Comparison of ENCODE assay signal across 8 mouse cellular contexts in genomic region chr7:34939262-34939951, GRCm38 (mm10). TPM values are rescaled to one million over a fixed set of nuclear protein-coding genes. Genes with fewer than 3 reads are reported as not detected.
DNase-seq lines count a peak whose midpoint lies in the region; ATAC-seq lines count a peak whose summit lies in the region.
"Had no signal": no experiment of that assay in that cellular context is flagged by ENCODE, and none has a peak within 500 bp of the region (broad histone marks: within the 10 kb centered on the region; RNA-seq: fewer than 3 reads in every experiment).

No protein-coding gene starts in this region.

- H3K27ac ChIP-seq in forebrain, embryonic 16.5 days (ENCODE audit: low read length) = peak overlapping the region; percentile 52; the same call in 1 of the 2 replicates
- peak overlapping the region; percentile 56; the same call in 1 of the 2 replicates for H3K27ac ChIP-seq in hindbrain, embryonic 16.5 days (ENCODE audit: low read depth, low read length)
- peak overlapping the region; percentile 77 for H3K27ac ChIP-seq in neural tube, embryonic 15.5 days (replicated peaks)

- no peak overlapping the region for H3K4me2 ChIP-seq in forebrain, embryonic 16.5 days (ENCODE audit: low read length)
- no peak overlapping the region for H3K4me2 ChIP-seq in hindbrain, embryonic 16.5 days (ENCODE audit: low read length)
- no peak overlapping the region for H3K4me2 ChIP-seq in neural tube, embryonic 15.5 days
- H3K4me2 ChIP-seq: liver, embryonic 13.5 days had no signal

- H3K9me3 ChIP-seq in forebrain, embryonic 16.5 days (ENCODE audit: control insufficient read depth, low read length) = peaks cover 6% of the 10 kb centered on the region; the same call in 1 of the 2 replicates
- H3K9me3 ChIP-seq in hindbrain, embryonic 16.5 days (ENCODE audit: control insufficient read depth, low read length) = 0 out of 2 replicates have a peak, but pooled peaks cover 3% of the 10 kb centered on the region
- H3K9me3 ChIP-seq in neural tube, embryonic 15.5 days (replicated peaks) = no peaks in the 10 kb centered on the region; the same call in 1 of the 2 replicates

- 13% methylated on average over 14 of the region's 14 CpGs for WGBS in forebrain, embryonic 16.5 days
- WGBS in hindbrain, embryonic 16.5 days = 11% methylated on average over 14 of the region's 14 CpGs
- WGBS in neural tube, embryonic 15.5 days = 17% methylated on average over 14 of the region's 14 CpGs

- peak; percentile 63 for ATAC-seq in forebrain, embryonic 16.5 days
- peak; percentile 69 for ATAC-seq in hindbrain, embryonic 16.5 days
- peak; percentile 64 for ATAC-seq in neural tube, embryonic 15.5 days (ENCODE audit: low FRiP score)
- ATAC-seq in megakaryocyte-erythroid progenitor cell, adult 5-6 weeks (replicated peaks; ENCODE audit: low FRiP score, low TSS enrichment, poor library complexity, severe bottlenecking) = no peak

- no peaks in the 10 kb centered on the region for H3K27me3 ChIP-seq in forebrain, embryonic 16.5 days (replicated peaks; ENCODE audit: control insufficient read depth, insufficient read depth, low read length)
- no peaks in the 10 kb centered on the region for H3K27me3 ChIP-seq in hindbrain, embryonic 16.5 days (replicated peaks; ENCODE audit: control insufficient read depth, insufficient read depth, low read length)
- H3K27me3 ChIP-seq in neural tube, embryonic 15.5 days (replicated peaks) = no peaks in the 10 kb centered on the region
- H3K27me3 ChIP-seq: liver, embryonic 13.5 days had no signal

- no peak overlapping the region for H3K4me3 ChIP-seq in forebrain, embryonic 16.5 days (replicated peaks; ENCODE audit: low read length)
- no peak overlapping the region for H3K4me3 ChIP-seq in hindbrain, embryonic 16.5 days (ENCODE audit: low read length)
- no peak overlapping the region for H3K4me3 ChIP-seq in neural tube, embryonic 15.5 days (replicated peaks)
- H3K4me3 ChIP-seq: liver, embryonic 13.5 days had no signal

- DNase-seq in adipocyte (ENCODE audit: low spot score) = peak; percentile 91
- DNase-seq in cerebellum, adult 18-20 months = peak; percentile 14 to 16
- DNase-seq in left cerebral cortex, postnatal 14 days (ENCODE audit: low spot score in 2 of 2) = peak; percentile 28 to 71
- DNase-seq: liver, embryonic 13.5 days had no signal

- H3K9ac ChIP-seq in forebrain, embryonic 16.5 days (replicated peaks; ENCODE audit: low read depth, low read length) = 0 out of 2 replicates have a peak overlapping the region, but pooled peaks have one; percentile 4
- 0 out of 2 replicates have a peak overlapping the region, but pooled peaks have one; percentile 8 for H3K9ac ChIP-seq in hindbrain, embryonic 16.5 days (ENCODE audit: low read depth, low read length)
- no peak overlapping the region for H3K9ac ChIP-seq in neural tube, embryonic 15.5 days (replicated peaks)
- H3K9ac ChIP-seq: liver, embryonic 13.5 days had no signal

- H3K4me1 ChIP-seq in forebrain, embryonic 16.5 days (replicated peaks; ENCODE audit: control insufficient read depth, insufficient read depth, low read length) = peaks cover 19% of the 10 kb centered on the region
- H3K4me1 ChIP-seq in hindbrain, embryonic 16.5 days (ENCODE audit: control insufficient read depth, insufficient read depth, low read depth, low read length) = peaks cover 15% of the 10 kb centered on the region
- peaks cover 25% of the 10 kb centered on the region for H3K4me1 ChIP-seq in neural tube, embryonic 15.5 days
- H3K4me1 ChIP-seq: liver, embryonic 13.5 days had no signal

- peaks cover 12% of the 10 kb centered on the region for H3K36me3 ChIP-seq in forebrain, embryonic 16.5 days (ENCODE audit: control insufficient read depth, insufficient read depth)
- H3K36me3 ChIP-seq in hindbrain, embryonic 16.5 days (ENCODE audit: control insufficient read depth, insufficient read depth, low read length) = peaks cover 15% of the 10 kb centered on the region
- H3K36me3 ChIP-seq in neural tube, embryonic 15.5 days = peaks cover 17% of the 10 kb centered on the region

- intact Hi-C loops in left cerebral cortex, postnatal 14 days (cut with DNase I) = no loop called here

RNA-seq across cellular contexts. Expression of gene Pepd, which starts 27.2 kb away (rescaled TPM):
- 51.8 and 58.0 TPM in 2 replicates for polyA plus RNA-seq in forebrain, embryonic 16.5 days (2015; fragmentation: Nextera tagmentation; extraction: Ambion mirVana)
- 66.2 and 69.5 TPM in 2 replicates for polyA plus RNA-seq in hindbrain, embryonic 16.5 days (2015; fragmentation: Nextera tagmentation; extraction: Ambion mirVana)
- 10 to 100 TPM; 27.7 to 31.5 TPM for total RNA-seq in left cerebral cortex, postnatal 14 days (2021)
- polyA plus RNA-seq in neural tube, embryonic 15.5 days (2015; fragmentation: Nextera tagmentation; extraction: Ambion mirVana) = 67.5 and 74.9 TPM in 2 replicates
- total RNA-seq in megakaryocyte-erythroid progenitor cell, adult 5-6 weeks (2014; fragmentation: Nextera tagmentation) = 20.8 and 35.4 TPM in 2 replicates
- total RNA-seq in megakaryocyte-erythroid progenitor cell, adult 5-6 weeks (2017) = 28.5 and 31.1 TPM in 2 replicates

Comparison
In these comparisons a context has a peak if more than half of its experiments do, and no peak if none do; other contexts are left out.
1. DNase-seq: peak in every context shown above with its lines; median percentile 91 in adipocyte; 50 in left cerebral cortex, postnatal 14 days; 15 in cerebellum, adult 18-20 months.